Mouse (Mus musculus): ENCODE measurements around the gene Gm20388. TPM values are rescaled to one million over a fixed set of nuclear protein-coding genes. Genes with fewer than 3 reads are reported as not detected.

The Gm20388 gene
- polyA plus RNA-seq, 1 experiment from 2014 or later, result not detected

- no peak overlapping the region for H3K9ac ChIP-seq
- no peaks in the 10 kb centered on the region for H3K9me3 ChIP-seq
- H3K36me3 ChIP-seq, result no peaks in the 10 kb centered on the region
- no peaks in the 10 kb centered on the region for H3K27me3 ChIP-seq
- ATAC-seq (ENCODE audit: insufficient number of reproducible peaks, insufficient read depth, low FRiP score, low TSS enrichment, low read depth), result no peak
- no peak overlapping the region for H3K4me2 ChIP-seq
- H3K27ac ChIP-seq, result no peak overlapping the region
- WGBS, result 53% methylated on average over 11 of the region's 11 CpGs
- peaks cover 14% of the 10 kb centered on the region for H3K4me1 ChIP-seq
- H3K4me3 ChIP-seq, result no peak overlapping the region
Measured at GRCm38 (mm10) chr8:120626461-120626860, 715.8 kb downstream of the Gm20388 start.

DNA sequence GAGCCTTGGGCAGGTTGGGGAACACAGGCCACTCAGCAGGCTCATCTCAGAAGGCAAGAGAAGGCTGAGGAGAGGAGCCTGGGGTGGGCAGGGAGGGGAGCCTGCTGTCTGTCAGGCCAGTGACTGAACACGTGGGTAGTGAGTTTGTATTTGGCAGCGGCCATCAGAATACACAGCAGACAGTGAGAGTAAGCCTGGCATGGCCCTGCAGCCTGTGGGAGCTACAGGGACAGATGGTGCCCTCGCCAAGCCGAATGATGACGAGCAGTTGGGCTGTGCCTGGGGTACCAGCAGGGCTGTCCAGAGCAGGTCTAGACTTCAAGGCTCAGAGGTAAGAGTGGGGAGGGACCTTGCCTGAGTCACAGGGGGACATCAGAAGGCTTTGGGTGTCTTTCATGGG lies 716.7 kb downstream of the Gm20388 start:
- no peaks in the 10 kb centered on the region for H3K36me3 ChIP-seq
- H3K9me3 ChIP-seq, result no peaks in the 10 kb centered on the region
- no peak for ATAC-seq (ENCODE audit: insufficient number of reproducible peaks, insufficient read depth, low FRiP score, low TSS enrichment, low read depth)
- no peak overlapping the region for H3K4me3 ChIP-seq
- H3K9ac ChIP-seq, result no peak overlapping the region
- no peak overlapping the region for H3K27ac ChIP-seq
- H3K27me3 ChIP-seq, result no peaks in the 10 kb centered on the region
- WGBS, result 94% methylated on average over 5 of the region's 5 CpGs
- peaks cover 18% of the 10 kb centered on the region for H3K4me1 ChIP-seq
- H3K4me2 ChIP-seq, result no peak overlapping the region

GRCm38 (mm10) chr8:120630031-120630430 lies 719.4 kb downstream of the Gm20388 start:
- H3K4me3 ChIP-seq, result no peak overlapping the region
- H3K27ac ChIP-seq, result no peak overlapping the region
- H3K36me3 ChIP-seq, result no peaks in the 10 kb centered on the region
- no peak overlapping the region for H3K9ac ChIP-seq
- 35% methylated on average over 5 of the region's 5 CpGs for WGBS
- no peaks in the 10 kb centered on the region for H3K9me3 ChIP-seq
- H3K4me1 ChIP-seq, result peaks cover 32% of the 10 kb centered on the region
- H3K4me2 ChIP-seq, result no peak overlapping the region
- H3K27me3 ChIP-seq, result peaks cover 17% of the 10 kb centered on the region
- ATAC-seq (ENCODE audit: insufficient number of reproducible peaks, insufficient read depth, low FRiP score, low TSS enrichment, low read depth), result no peak

DNA sequence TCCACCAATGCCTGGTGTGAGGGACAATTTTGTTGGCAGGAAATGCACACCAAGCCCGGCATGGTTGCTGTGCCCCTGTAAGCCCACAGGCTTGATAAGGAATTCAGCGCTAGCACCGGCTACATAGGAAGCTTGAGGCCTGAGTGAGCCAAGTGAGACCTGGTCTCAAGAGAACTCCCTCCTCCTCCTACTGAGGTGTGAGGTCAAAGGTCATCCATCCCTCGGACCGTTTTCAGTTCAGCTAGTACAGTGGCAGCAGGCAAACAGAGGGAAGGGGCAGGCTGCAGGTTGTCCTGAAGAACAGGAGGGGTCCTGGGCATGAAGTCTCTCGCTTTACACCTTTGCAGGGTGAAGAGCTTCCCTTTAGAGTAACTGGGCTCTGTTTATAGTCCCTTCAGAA lies 720.2 kb downstream of the Gm20388 start:
- Histone ChIP-seq H3K36me3 (no peaks in the 10 kb centered on the region), H3K27me3 (peaks cover 22% of the 10 kb centered on the region), H3K4me2 (no peak overlapping the region), H3K27ac (no peak overlapping the region), H3K9me3 (no peaks in the 10 kb centered on the region), H3K4me3 (no peak overlapping the region), H3K9ac (no peak overlapping the region), H3K4me1 (peaks cover 32% of the 10 kb centered on the region)
- 53% methylated on average over 6 of the region's 6 CpGs for WGBS
- ATAC-seq (ENCODE audit: insufficient number of reproducible peaks, insufficient read depth, low FRiP score, low TSS enrichment, low read depth), result no peak

GRCm38 (mm10) chr8:120631441-120632375 lies 721.1 kb downstream of the Gm20388 start:
- Histone ChIP-seq H3K36me3 (no peaks in the 10 kb centered on the region), H3K9me3 (no peaks in the 10 kb centered on the region), H3K27me3 (peaks cover 22% of the 10 kb centered on the region), H3K4me3 (no peak overlapping the region), H3K4me2 (no peak overlapping the region), H3K9ac (no peak overlapping the region), H3K27ac (peak overlapping the region; percentile 22; the same call in 1 of the 2 replicates), H3K4me1 (peaks cover 32% of the 10 kb centered on the region)
- WGBS, result 66% methylated on average over 21 of the region's 21 CpGs
- no peak for ATAC-seq (ENCODE audit: insufficient number of reproducible peaks, insufficient read depth, low FRiP score, low TSS enrichment, low read depth)

DNA sequence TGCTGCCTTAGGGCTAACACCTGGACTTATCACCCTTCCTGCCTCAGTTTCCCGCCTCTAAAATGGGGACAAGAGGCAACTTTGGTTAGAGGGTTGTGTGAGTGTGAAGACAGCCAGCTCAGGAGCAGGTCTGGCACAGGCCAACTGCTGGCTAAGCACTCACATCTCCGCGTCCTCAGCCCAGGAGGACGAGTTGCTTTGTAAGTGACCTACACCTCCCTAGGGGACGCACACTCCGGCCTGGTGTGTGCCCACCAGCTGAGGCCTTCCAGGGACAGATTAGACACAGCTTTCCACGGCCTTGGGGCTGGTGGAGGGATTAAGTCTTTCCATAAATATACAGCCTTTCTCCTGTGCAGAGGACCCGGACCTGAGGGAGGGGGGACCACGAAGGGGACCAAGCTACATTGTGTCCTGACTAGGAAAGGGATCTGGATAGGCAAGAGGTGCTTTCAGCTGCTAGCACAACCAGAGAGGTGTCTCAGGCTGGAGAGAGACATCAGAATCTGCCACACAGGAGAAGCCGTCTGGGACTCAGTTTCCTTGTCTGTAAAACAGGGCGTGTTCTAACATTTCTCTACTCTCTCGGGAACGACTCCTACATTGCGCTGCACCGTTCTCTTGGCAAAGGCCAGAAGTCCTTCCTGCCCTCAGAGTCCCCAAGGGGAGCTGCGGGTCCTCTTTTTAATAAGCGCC lies 722.5 kb downstream of the Gm20388 start:
- H3K4me3 ChIP-seq, result peak overlapping the region; percentile 57
- ATAC-seq (ENCODE audit: insufficient number of reproducible peaks, insufficient read depth, low FRiP score, low TSS enrichment, low read depth), result no peak
- H3K27me3 ChIP-seq, result peaks cover 22% of the 10 kb centered on the region
- 28% methylated on average over 17 of the region's 17 CpGs for WGBS
- H3K9ac ChIP-seq, result peak overlapping the region; percentile 72
- no peak overlapping the region for H3K27ac ChIP-seq
- H3K36me3 ChIP-seq, result no peaks in the 10 kb centered on the region
- peaks cover 32% of the 10 kb centered on the region for H3K4me1 ChIP-seq
- H3K4me2 ChIP-seq, result peak overlapping the region; percentile 85
- H3K9me3 ChIP-seq, result no peaks in the 10 kb centered on the region

- peak overlapping the region; percentile 72 for H3K9ac ChIP-seq
- peaks cover 32% of the 10 kb centered on the region for H3K4me1 ChIP-seq
- no peak for ATAC-seq (ENCODE audit: insufficient number of reproducible peaks, insufficient read depth, low FRiP score, low TSS enrichment, low read depth)
- H3K27me3 ChIP-seq, result peaks cover 22% of the 10 kb centered on the region
- no peaks in the 10 kb centered on the region for H3K36me3 ChIP-seq
- under 1% methylated on average over 44 of the region's 44 CpGs for WGBS
- H3K4me3 ChIP-seq, result peak overlapping the region; percentile 57
- no peak overlapping the region for H3K27ac ChIP-seq
- H3K9me3 ChIP-seq, result no peaks in the 10 kb centered on the region
- peak overlapping the region; percentile 85 for H3K4me2 ChIP-seq
Measured at GRCm38 (mm10) chr8:120633665-120634271, 723.1 kb downstream of the Gm20388 start.

DNA sequence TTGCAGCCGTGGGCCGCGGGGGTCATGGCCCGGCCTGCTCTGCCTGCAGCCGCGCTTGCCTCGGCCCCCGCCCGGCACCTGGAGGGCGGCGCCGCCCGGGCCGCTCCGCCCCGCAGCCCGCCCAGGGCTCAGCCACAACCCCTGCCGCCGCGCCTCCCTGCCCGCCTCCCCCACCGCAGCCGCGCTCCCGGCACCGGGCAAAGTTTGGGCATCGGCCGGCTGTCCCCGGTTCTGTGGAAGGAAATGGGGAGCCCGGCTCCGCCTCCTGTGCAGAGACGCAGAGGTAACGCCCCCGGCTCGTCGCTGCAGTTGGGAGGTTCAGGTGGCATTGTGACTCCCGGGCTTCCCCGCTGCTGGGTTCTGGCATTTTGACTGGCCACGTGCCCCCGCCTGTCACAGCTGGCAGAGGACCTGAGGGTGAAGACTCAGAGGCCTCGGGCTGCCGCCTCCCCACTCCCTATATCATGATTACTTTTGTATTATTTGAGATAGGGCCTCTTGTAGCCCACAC lies 723.7 kb downstream of the Gm20388 start:
- H3K27ac ChIP-seq, result no peak overlapping the region
- peak overlapping the region; percentile 85 for H3K4me2 ChIP-seq
- under 1% methylated on average over 41 of the region's 42 CpGs for WGBS
- peak overlapping the region; percentile 57 for H3K4me3 ChIP-seq
- peak; percentile 52; the same call in 1 of the 2 replicates for ATAC-seq (ENCODE audit: insufficient number of reproducible peaks, insufficient read depth, low FRiP score, low TSS enrichment, low read depth)
- peak overlapping the region; percentile 72 for H3K9ac ChIP-seq
- H3K27me3 ChIP-seq, result peaks cover 22% of the 10 kb centered on the region
- H3K36me3 ChIP-seq, result no peaks in the 10 kb centered on the region
- no peaks in the 10 kb centered on the region for H3K9me3 ChIP-seq
- peaks cover 32% of the 10 kb centered on the region for H3K4me1 ChIP-seq

DNA sequence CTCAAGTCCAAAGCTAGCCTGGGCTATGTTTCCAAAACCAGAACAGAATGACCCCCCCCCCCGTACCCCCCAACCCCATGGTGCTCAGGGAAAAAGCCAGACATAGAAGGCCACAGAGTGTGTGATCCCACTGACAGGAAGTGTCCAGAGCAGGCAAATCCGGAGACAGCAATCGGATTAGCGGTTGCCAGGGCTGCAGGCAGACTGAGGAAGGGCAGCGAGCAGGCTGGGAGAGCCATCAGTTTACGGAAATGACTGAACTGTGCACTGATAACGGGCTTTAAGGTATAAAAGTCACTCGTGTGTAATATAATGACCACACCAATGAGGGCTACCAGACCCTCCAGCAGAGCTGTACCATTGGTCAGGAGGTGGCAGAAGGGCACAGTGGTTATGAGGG lies 730.6 kb downstream of the Gm20388 start:
- Histone ChIP-seq H3K27ac (no peak overlapping the region), H3K36me3 (no peaks in the 10 kb centered on the region), H3K9ac (no peak overlapping the region), H3K27me3 (no peaks in the 10 kb centered on the region), H3K4me3 (no peak overlapping the region), H3K4me2 (no peak overlapping the region), H3K9me3 (no peaks in the 10 kb centered on the region), H3K4me1 (peaks cover 6% of the 10 kb centered on the region; the same call in 1 of the 2 replicates)
- no peak for ATAC-seq (ENCODE audit: insufficient number of reproducible peaks, insufficient read depth, low FRiP score, low TSS enrichment, low read depth)
- WGBS, result 38% methylated on average over 8 of the region's 8 CpGs

- no peak overlapping the region for H3K4me2 ChIP-seq
- no peak overlapping the region for H3K9ac ChIP-seq
- H3K4me3 ChIP-seq, result no peak overlapping the region
- no peak overlapping the region for H3K27ac ChIP-seq
- H3K9me3 ChIP-seq, result no peaks in the 10 kb centered on the region
- no peak for ATAC-seq (ENCODE audit: insufficient number of reproducible peaks, insufficient read depth, low FRiP score, low TSS enrichment, low read depth)
- peaks cover 6% of the 10 kb centered on the region; the same call in 1 of the 2 replicates for H3K4me1 ChIP-seq
- no peaks in the 10 kb centered on the region for H3K36me3 ChIP-seq
- WGBS, result 78% methylated on average over 10 of the region's 10 CpGs
- H3K27me3 ChIP-seq, result no peaks in the 10 kb centered on the region
Measured at GRCm38 (mm10) chr8:120642031-120642662, 731.5 kb downstream of the Gm20388 start.

GRCm38 (mm10) chr8:120644663-120645062 lies 734.0 kb downstream of the Gm20388 start:
- no peaks in the 10 kb centered on the region for H3K27me3 ChIP-seq
- WGBS, result 76% methylated on average over 7 of the region's 7 CpGs

More at GRCm38 (mm10) chr8:120644663-120645062, 734.0 kb downstream of the Gm20388 start:
- Histone ChIP-seq H3K9ac (no peak overlapping the region; the same call in 1 of the 2 replicates), H3K36me3 (no peaks in the 10 kb centered on the region), H3K4me1 (peaks cover 6% of the 10 kb centered on the region; the same call in 1 of the 2 replicates), H3K9me3 (no peaks in the 10 kb centered on the region), H3K27ac (peak overlapping the region; percentile 33; the same call in 1 of the 2 replicates), H3K4me3 (no peak overlapping the region), H3K4me2 (no peak overlapping the region)
- ATAC-seq (ENCODE audit: insufficient number of reproducible peaks, insufficient read depth, low FRiP score, low TSS enrichment, low read depth), result no peak
